Mouse (Mus musculus): Measurements from ENCODE around the gene Ttll13.

The Ttll13 gene

DNA sequence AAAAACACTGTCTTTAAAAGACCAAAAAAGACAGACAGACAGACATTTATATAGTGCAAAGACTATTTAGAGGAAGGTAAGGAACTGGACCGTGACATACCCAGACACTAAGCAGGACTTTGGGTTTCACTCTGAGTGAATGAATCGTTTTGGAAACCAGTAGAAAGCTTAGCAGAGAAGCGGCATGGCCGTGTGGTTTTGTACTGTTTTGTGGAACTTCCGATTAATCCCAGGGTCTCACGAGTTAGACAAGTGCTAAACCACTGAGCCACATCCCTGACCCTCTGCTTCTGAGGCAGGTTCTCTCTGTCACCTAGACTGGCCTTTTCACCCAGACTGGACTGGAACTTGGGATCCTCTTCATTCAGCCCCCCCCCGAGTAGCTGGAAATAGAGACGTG, 31.7 kb upstream of the Ttll13 start:
- no peak for DNase-seq (ENCODE audit: extremely low spot score)

GRCm38 (mm10) chr7:80215398-80215797, 30.8 kb upstream of the Ttll13 start:
- DNase-seq (ENCODE audit: extremely low spot score) = peak; percentile 72

DNA sequence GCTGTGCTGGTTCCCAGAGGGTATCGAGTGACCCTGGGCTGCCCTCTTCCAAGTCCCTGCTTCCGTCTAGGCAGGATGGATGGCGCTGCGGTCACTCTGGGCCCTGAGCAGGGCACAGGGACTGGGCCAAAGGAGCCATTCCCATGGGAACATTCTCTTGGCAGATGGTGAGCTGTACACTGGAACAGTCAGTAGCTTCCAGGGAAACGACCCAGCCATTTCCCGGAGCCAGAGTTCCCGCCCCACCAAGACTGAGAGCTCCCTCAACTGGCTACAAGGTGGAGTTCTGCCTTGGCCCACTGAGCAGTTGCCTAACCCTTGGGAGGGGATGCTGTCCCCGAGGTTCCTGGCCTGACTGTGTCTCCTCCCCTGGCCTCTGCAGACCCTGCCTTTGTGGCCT, 29.6 kb upstream of the Ttll13 start:
- DNase-seq (ENCODE audit: extremely low spot score) = no peak

GRCm38 (mm10) chr7:80218666-80219065, 27.5 kb upstream of the Ttll13 start:
- DNase-seq (ENCODE audit: extremely low spot score) = no peak

DNA sequence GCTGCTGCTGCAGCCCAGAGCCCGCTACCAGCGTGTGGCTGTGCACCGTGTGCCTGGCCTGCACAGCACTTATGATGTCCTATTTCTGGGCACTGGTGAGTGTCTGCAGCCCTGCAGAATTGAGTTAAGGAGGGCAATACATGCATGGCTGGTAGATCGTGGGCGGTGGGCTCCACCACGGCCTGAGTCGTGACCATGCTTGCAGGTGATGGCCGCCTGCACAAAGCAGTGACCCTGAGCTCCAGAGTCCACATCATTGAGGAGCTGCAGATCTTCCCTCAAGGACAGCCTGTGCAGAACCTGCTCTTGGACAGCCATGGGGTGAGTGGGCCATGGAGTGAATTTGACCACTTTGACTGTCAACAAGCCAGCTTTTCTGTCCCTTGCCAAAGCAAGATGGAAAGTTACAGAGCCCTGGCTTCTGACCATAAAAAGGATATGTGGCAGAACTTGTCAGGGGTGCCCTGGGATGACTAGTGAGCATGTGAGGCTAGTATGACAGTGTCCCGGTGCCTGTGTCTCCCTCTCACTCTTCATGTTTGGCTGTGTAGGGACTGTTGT, 25.9 kb upstream of the Ttll13 start:
- DNase-seq (ENCODE audit: extremely low spot score) = no peak

- no peak for DNase-seq (ENCODE audit: extremely low spot score)
Measured at GRCm38 (mm10) chr7:80221179-80221750, 24.9 kb upstream of the Ttll13 start.

- DNase-seq (ENCODE audit: extremely low spot score) = no peak
Measured at GRCm38 (mm10) chr7:80227065-80227464, 19.1 kb upstream of the Ttll13 start.

- no peak for DNase-seq (ENCODE audit: extremely low spot score)
Measured at GRCm38 (mm10) chr7:80230196-80230595, 16.0 kb upstream of the Ttll13 start.

DNA sequence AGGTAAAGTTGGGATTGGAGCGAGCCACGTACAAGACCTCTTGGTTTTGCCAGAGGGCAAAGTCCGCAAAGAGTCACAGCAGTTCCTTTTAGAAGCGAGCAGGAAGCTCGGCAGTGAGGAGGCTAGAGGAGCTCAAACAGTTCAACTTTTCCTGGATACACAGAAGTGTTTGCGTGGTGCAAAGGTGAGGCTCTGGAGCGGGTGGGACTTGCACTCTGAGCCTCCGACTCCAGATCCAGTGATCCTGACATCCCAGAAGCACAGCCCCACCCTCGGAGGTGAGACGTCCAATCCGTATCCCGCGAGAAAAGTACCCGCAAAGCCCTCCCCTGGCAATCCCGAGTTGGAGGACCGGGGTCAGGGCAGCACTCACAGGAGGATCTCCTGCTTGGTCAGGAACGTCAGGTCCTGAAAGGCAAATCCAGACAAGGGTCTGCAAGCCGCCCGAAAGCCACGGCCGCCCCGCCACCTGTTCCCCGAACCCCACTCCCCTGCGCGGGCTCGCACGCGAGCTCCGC, 14.1 kb upstream of the Ttll13 start:
- DNase-seq (ENCODE audit: extremely low spot score) = no peak

DNA sequence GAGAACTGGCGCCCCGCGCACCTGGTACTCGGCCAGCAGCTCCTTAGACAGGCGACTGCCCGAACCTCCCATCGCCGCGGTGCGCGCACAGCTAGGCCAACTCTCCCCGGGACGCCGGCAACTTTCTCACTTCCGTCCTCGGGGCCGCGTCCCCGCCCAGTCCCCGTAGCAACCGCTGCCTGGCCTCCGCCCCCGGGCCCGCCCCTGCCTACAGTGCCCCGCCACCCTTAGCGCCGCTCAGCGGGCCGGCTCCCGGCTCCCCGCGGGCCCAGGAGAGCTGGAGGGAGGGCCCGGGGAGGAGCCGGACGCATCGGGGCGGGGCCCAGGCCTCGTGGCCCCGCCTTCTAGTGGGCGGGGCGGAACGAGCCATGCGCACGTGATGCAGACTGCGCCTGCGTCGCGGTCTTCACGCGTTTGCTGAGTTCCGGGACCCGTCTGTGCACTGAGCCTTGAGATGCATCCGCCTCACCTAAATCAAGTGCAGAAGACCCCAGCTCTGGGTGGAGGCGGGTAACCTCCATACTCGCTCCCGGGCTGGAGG, 13.6 kb upstream of the Ttll13 start, which contains the start of the genes Cib1 and Gdpgp1:
TSS of gene Cib1 (minus strand) at position 325 of the 541 bp plus-strand sequence.
TSS of gene Gdpgp1 (plus strand) at position 377 of the 541 bp plus-strand sequence.
- peak; percentile 99 for DNase-seq (ENCODE audit: extremely low spot score)

DNA sequence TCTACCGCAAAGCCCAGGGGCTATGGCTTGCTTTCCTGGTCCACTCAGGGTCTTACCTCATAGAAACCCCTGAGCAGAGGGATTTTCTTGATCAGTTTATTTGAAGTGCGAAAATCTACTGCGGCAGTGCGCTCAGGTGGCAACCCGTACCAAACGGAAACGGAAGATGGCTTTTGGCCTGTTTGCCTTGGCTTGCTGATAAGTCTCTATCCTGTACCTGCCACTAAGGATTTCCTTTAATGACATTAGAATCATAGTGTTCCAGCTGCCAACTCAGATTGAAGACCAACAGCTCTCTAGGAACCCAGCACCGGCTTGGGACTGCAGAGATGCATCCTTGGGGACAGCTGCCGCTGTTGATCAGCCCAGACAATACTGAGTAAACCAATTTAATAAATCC, 12.4 kb upstream of the Ttll13 start:
- no peak for DNase-seq (ENCODE audit: extremely low spot score)

- no peak for DNase-seq (ENCODE audit: extremely low spot score)
Measured at GRCm38 (mm10) chr7:80238542-80238941, 7.6 kb upstream of the Ttll13 start.

DNA sequence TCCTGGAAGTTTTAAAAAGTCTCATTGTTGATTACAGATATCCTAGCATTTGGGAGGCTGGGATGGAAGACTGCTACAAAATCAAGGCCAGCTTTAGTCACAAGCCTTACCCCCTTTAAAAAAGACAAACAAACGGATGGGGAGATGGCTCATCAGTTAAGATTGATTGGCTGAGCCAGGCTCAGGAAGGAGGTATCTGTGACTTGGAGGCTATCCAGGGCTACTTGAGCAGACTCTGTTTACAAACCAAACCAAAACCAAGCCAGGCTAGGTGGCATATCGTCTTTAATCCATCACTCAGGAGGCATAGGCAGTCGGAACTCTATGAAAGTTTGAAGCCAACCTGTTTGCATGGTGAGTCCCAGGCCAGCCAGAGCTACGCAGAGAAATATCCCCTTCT, 4.5 kb upstream of the Ttll13 start:
- no peak for DNase-seq (ENCODE audit: extremely low spot score)

DNA sequence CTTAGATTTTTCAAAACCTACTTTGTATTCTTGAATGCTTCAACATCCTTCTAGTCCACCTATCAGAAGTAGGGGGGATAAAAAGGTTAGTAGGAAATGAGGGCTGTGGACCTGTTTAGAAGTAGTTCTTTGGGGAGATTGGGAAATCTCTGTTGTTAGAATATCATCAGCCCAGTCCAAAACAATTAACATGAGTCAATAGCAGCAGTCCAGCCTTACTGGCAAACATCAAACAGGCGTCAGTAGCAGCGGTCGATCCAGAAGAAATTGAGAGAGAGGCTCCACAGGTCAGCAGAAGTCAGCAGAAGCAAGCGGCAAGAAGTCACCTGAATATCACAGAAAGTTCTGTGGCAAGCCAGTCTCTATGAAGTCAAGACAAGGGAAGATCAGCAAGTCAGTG, 1.3 kb upstream of the Ttll13 start:
- DNase-seq (ENCODE audit: extremely low spot score) = no peak

DNA sequence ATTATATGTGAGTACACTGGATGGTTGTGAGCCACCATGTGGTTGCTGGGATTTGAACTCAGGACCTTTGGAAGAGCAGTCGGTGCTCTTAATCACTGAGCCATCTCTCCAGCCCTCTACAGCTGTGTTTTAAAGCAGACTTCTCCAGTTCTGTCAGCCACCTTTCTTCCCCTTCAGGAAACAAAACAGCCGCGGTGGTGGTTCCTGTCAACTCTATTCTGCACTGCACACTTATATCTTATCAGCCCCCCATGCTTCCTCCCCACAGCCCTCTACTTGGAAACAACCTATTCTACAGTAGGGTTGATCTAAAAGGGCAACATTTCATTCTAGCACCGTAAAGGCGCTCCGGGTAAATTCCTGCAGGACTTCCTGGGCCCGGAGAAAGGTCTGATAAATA, 683 bp downstream of the Ttll13 start:
- no peak for DNase-seq (ENCODE audit: extremely low spot score)

DNA sequence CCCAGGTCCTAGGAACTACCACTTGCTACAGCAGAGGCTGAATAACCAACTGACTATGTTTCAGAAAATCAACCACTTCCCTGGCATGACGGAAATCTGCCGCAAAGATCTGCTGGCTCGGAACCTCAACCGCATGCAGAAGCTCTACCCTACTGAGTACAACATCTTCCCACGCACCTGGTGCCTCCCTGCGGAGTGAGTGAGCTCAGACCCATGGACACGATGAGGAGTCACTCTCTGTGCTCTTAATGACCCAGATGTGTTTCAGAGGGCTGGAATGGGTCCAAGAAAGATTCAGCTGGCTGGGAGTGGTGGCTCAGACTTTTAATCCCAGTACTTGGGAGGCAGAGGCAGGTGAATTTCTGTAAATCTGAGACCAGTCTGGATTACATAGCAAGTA, 6.3 kb downstream of the Ttll13 start:
- no peak for DNase-seq (ENCODE audit: extremely low spot score)

GRCm38 (mm10) chr7:80252886-80253285, 6.7 kb downstream of the Ttll13 start:
- DNase-seq (ENCODE audit: extremely low spot score) = no peak

GRCm38 (mm10) chr7:80255981-80256380, 9.8 kb downstream of the Ttll13 start:
- no peak for DNase-seq (ENCODE audit: extremely low spot score)

- DNase-seq (ENCODE audit: extremely low spot score) = no peak
Measured at GRCm38 (mm10) chr7:80257706-80258105, 11.5 kb downstream of the Ttll13 start.

DNA sequence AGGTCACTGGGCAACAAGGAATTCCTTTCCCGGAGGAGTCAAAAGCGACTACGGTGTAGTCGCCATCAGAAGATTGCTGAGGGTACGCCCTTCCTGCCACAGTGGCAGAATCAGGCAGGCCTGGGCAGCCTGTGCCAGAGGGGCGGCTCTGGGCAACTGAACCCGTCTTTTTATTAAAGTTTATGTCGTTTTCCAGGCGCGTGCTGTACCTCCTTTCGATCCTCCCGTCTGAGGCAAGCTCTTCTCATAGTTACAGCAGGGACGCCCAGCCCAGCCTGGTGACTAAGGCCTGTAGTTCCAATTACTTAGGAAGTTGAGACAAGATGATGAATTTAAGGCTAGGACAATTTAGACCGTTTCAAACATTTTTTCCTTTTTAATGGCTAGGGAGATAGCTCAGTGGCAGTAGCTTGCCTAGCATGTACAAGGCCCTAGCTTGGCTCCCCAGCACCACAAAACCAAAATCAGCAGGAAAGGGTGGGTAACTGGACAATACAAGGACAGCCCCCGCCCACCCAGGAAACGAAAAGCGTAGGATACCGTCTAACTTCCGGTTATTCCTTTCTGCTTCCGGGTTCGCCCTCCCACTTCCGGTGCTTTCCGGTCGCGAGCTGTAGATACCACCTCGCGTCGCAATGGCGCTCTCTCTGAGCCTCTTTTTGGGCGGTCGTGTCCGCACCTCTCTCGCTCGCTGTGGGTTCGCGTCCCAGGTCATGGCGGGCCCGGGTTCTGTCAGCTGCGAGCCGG, 14.6 kb downstream of the Ttll13 start, which contains the start of gene Ngrn:
TSS of gene Ngrn (plus strand) at position 591 of the 747 bp plus-strand sequence.
- peak; percentile 83 for DNase-seq (ENCODE audit: extremely low spot score)

GRCm38 (mm10) chr7:80261372-80261990, 15.3 kb downstream of the Ttll13 start:
- DNase-seq (ENCODE audit: extremely low spot score) = no peak

GRCm38 (mm10) chr7:80264606-80265005, 18.4 kb downstream of the Ttll13 start:
- DNase-seq (ENCODE audit: extremely low spot score) = no peak

All from embryo, embryonic 9.5 days (tissue).